Mouse (Mus musculus) v-Abl transformed pro-B cells (cell line): ENCODE measurements around the gene Pdxp.

Experiments used
- in situ Hi-C, 2 experiments: fragments of 400-800 bp; cut with MboI; formaldehyde crosslinking; loops; one replicate each; pipeline ENCODE4 v1.15.1; 2025; ENCODE audit not compliant: unreplicated experiment in 2 of 2

Pdxp gene

DNA sequence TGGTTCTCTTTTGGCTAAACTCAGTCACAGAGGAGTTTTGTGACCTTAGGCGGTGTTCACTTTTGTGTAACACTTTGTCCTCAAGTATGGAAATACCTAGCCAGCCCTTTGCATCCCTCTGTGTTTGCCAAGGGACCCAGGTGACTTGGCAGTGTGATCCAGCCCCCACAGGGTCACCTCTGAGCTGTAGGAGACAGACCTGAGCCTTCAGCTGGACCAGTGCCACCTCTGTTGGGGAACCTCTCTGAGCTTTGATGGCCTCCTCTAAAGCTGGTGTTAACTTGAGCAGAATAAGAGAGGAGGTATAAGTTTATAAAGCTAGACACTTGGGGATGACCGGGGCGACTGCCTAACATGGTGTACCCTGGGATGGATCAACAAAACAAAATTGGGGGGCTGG, 35.2 kb downstream of the Pdxp start:
- in situ Hi-C loops = no loop called here

DNA sequence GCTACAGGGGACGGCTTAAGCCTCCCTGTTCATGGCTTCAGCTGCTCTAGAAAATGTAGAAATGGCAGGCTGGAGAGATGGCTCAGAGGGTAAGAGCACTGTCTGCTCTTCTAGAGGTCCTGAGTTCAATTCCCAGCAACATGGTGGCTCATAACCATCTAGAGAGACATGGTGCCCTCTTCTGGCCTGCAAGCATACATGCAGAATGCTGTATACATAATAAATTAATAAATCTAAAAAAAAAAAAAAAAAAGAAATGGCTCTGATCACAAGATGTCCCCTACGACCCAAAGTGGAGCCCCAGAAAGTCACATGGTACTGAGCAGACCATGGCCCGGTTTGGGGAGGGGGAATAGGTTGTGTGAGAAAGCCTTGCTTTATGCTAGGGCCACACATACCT, 41.9 kb downstream of the Pdxp start:
- in situ Hi-C loops = no loop called here

DNA sequence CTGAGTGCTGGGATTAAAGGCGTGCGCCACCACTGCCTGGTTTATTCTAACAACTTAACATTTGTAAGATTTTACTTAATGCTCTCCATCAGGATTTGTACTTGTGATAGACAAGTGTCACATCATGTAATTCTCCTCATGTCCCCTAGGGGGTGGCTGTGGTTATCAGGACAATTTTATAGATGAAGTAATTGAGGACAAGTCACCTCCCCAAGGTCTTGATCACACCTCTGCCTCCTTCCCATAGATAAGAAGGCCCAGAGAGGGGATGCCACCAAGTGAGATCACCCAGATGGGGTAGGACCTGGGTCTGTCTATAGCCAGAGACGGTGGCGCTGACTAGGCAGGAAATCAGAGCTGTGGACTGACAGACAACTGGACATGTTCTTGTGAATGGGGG, 42.6 kb downstream of the Pdxp start:
- in situ Hi-C loops = no loop called here

DNA sequence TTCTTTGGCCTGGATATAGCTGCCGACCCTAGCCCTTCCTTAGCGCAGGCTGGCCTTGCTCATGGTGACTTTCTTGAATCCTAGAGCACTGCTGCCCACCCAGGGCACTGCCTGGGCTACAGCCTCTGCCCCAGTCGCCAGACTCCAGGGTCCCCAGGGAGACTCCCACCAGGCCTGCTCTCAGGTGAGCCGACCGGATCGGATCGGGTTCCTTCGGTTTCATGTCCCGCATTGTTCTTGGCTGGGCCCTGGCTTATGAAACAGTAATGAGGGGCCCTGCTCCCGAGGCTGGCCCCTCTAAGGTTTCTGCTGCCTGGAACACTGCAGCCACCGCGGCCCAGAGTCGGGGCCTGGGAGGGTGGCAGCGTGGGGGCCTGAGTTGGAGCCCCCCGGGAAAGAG, 43.3 kb downstream of the Pdxp start:
- in situ Hi-C loops = no loop called here

DNA sequence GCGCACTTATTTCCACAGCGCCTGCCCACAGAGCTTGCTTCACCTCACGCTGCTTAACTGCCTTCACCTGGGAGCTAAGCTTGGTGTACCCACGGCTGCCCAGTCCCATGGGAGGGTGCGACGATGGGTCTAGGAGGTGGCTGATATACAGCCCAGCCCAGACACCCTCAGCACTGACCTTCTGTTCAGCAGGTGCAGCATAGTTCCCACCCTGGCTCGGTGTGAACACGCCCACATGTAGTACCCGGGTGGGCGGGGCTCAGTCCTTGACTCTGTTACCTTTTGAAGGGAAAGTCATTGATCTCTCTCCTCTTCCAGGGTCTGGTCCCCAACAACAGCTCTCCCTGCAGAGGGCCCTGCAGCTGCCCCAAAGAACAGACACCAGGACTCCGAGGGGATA, 45.8 kb downstream of the Pdxp start:
- in situ Hi-C loops = no loop called here

DNA sequence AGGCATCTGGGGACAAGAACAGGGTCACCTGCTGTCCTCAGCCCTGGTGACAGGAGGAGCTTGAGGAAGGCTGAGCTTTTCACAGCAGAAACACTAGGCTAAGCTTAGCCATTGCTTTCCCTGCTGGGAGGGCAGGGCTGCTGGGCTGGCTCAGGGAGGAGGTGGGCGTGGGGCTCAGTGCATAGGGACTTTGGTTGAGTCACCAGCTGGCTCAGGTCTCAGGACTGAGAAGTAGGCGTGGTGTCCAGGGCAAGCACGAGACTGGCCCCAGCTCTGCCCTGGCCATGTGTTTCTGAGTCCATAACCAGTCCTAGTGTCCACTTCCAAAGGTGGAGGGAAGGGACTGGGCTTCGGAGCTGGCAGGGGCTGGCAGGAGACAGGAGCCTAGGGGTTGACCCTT, 46.4 kb downstream of the Pdxp start:
- in situ Hi-C loops = no loop called here

DNA sequence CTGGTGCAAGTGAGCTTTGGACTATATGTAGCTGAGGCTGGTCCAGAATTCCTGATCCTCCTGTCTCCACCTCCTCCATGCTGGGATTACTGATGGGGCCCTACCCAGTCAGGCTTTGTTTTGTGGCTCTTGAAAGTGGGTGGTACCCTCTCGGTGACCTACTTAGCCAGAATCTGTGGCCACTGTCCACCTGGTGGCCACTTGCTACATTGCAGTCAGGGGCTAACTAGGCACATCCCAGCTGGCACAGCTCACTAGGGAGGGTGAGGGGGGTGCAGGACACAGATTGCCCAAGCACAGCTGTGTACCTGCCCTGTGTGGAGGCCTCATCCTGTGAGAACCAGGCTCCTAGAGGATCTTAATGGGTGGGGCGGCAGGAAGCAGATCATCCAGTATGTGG, 49.2 kb downstream of the Pdxp start:
- in situ Hi-C loops = no loop called here
